Comparison of ENCODE assay signal across 8 mouse cellular contexts in genomic region chr1:36070740-36071139, GRCm38 (mm10). TPM values are rescaled to one million over a fixed set of nuclear protein-coding genes. Genes with fewer than 3 reads are reported as not detected.
DNase-seq lines count a peak whose midpoint lies in the region; ATAC-seq and TF ChIP-seq lines count a peak whose summit lies in the region.

No protein-coding gene starts in this region.

- peak; percentile 1 for DNase-seq in kidney, adult 11 months
- DNase-seq in kidney, adult 18-20 months, result no peak
- DNase-seq in midbrain, embryonic 11.5 days (ENCODE audit: low spot score, missing footprints), result no peak
- no peak for DNase-seq in adrenal gland, adult (ENCODE audit: inconsistent age in 2 of 2, low spot score in 1 of 2)
- no peak for DNase-seq in left cerebral cortex, adult 11 months (ENCODE audit: low spot score)
- no peak for DNase-seq in left cerebral cortex, postnatal 36 days (ENCODE audit: low spot score in 2 of 2)

- H3K27ac ChIP-seq in bone marrow, adult 2 months (ENCODE audit: control insufficient read depth, insufficient read depth, low read depth, low read length, poor library complexity), result peak overlapping the region; percentile 44; the same call in 1 of the 2 replicates
- no peak overlapping the region for H3K27ac ChIP-seq in hindbrain, embryonic 12.5 days
- no peak overlapping the region for H3K27ac ChIP-seq in midbrain, embryonic 11.5 days (ENCODE audit: low read depth, low read length)

- peak overlapping the region; percentile 89 for H3K9ac ChIP-seq in hindbrain, embryonic 12.5 days
- H3K9ac ChIP-seq in midbrain, embryonic 11.5 days (ENCODE audit: low read length), result peak overlapping the region; percentile 85

- no peaks in the 10 kb centered on the region; the same call in 1 of the 2 replicates for H3K36me3 ChIP-seq in hindbrain, embryonic 12.5 days
- H3K36me3 ChIP-seq in midbrain, embryonic 11.5 days (ENCODE audit: control insufficient read depth, insufficient read depth, low read length), result 0 out of 2 replicates have a peak, but pooled peaks cover 4% of the 10 kb centered on the region

- H3K9me3 ChIP-seq in hindbrain, embryonic 12.5 days (replicated peaks), result no peaks in the 10 kb centered on the region
- H3K9me3 ChIP-seq in midbrain, embryonic 11.5 days (ENCODE audit: control insufficient read depth, low read length), result no peaks in the 10 kb centered on the region

- intact Hi-C loops in left cerebral cortex, postnatal 36 days (cut with DNase I), result loop anchor here (1.0 kb wide), 1 partner anchor 64 kb away; no protein-coding TSS in a partner anchor

- peaks cover 3% of the 10 kb centered on the region; the same call in 1 of the 2 replicates for H3K4me1 ChIP-seq in bone marrow, adult 2 months (ENCODE audit: control insufficient read depth, insufficient read depth, low read length)
- peaks cover 68% of the 10 kb centered on the region for H3K4me1 ChIP-seq in hindbrain, embryonic 12.5 days
- peaks cover 43% of the 10 kb centered on the region for H3K4me1 ChIP-seq in midbrain, embryonic 11.5 days (ENCODE audit: control insufficient read depth, insufficient read depth, low read length)

- ATAC-seq in hindbrain, embryonic 12.5 days (ENCODE audit: low FRiP score), result no peak
- ATAC-seq in midbrain, embryonic 11.5 days (ENCODE audit: low FRiP score), result no peak

- H3K4me2 ChIP-seq in hindbrain, embryonic 12.5 days (replicated peaks), result peak overlapping the region; percentile 97
- H3K4me2 ChIP-seq in midbrain, embryonic 11.5 days, result peak overlapping the region; percentile 97

- H3K4me3 ChIP-seq in bone marrow, adult 2 months (replicated peaks; ENCODE audit: control insufficient read depth, low read depth, low read length), result peak overlapping the region; percentile 83
- H3K4me3 ChIP-seq in hindbrain, embryonic 12.5 days, result peak overlapping the region; percentile 83
- H3K4me3 ChIP-seq in midbrain, embryonic 11.5 days (ENCODE audit: low read depth, low read length), result peak overlapping the region; percentile 88

- TF ChIP-seq CTCF in bone marrow, adult 2 months (IDR thresholded peaks at IDR 0.05; ENCODE audit: control insufficient read depth, insufficient read depth, low read length), result no peak

- 37% methylated on average over 3 of the region's 3 CpGs for WGBS in bone marrow, adult 2 months
- whole genome bisulfite sequencing in hindbrain, embryonic 12.5 days, result 50% methylated on average over 3 of the region's 3 CpGs
- WGBS in midbrain, embryonic 11.5 days, result 38% methylated on average over 3 of the region's 3 CpGs

- H3K27me3 ChIP-seq in hindbrain, embryonic 12.5 days, result peaks cover 4% of the 10 kb centered on the region; the same call in 1 of the 2 replicates
- no peaks in the 10 kb centered on the region for H3K27me3 ChIP-seq in midbrain, embryonic 11.5 days (ENCODE audit: control insufficient read depth, insufficient read depth, low read length)

- TF ChIP-seq POLR2A in bone marrow, adult 2 months (IDR thresholded peaks at IDR 0.05; ENCODE audit: borderline replicate concordance, control insufficient read depth, low read depth, low read length), result no peak

RNA-seq across cellular contexts. Expression of gene Hs6st1, which starts 2.5 kb away (rescaled TPM):
- 42.4 and 47.6 TPM in 2 replicates for polyA plus RNA-seq in bone marrow, adult 2 months (2011; ENCODE audit: insufficient read depth, insufficient read length, low replicate concordance, missing spikeins)
- polyA plus RNA-seq in hindbrain, embryonic 12.5 days (2016; fragmentation: Nextera tagmentation; extraction: Ambion mirVana), result 20.5 and 22.0 TPM in 2 replicates
- 16.7 and 20.3 TPM in 2 replicates for polyA plus RNA-seq in midbrain, embryonic 11.5 days (2014; fragmentation: Nextera tagmentation; extraction: Ambion mirVana)
- total RNA-seq in left cerebral cortex, postnatal 36 days (2021), result 10 to 100 TPM; 56.1 to 58.6 TPM
